Mouse (Mus musculus): ENCODE results near the gene Arhgef10l. TPM values are rescaled to one million over a fixed set of nuclear protein-coding genes. Genes with fewer than 3 reads are reported as not detected.

Gene Arhgef10l
- polyA plus RNA-seq, 1 experiment = 85.4 TPM

- TF ChIP-seq POLR2A (IDR thresholded peaks at IDR 0.05; ENCODE audit: borderline replicate concordance, low read depth, low read length) (no peak), CTCF (IDR thresholded peaks at IDR 0.05; ENCODE audit: low read depth, low read length) (peak; percentile 64)
- Histone ChIP-seq H3K4me3 (ENCODE audit: insufficient read depth, low read length) (no peak overlapping the region), H3K27ac (ENCODE audit: insufficient read depth, low read depth, low read length) (no peak overlapping the region), H3K4me1 (ENCODE audit: control insufficient read depth, insufficient read depth, low read length) (no peaks in the 10 kb centered on the region)
Measured at GRCm38 (mm10) chr4:140547488-140547887, 118.3 kb downstream of the Arhgef10l start.

GRCm38 (mm10) chr4:140539125-140539524 is 126.7 kb downstream of the Arhgef10l start:
- peak; percentile 83 for TF ChIP-seq CTCF (IDR thresholded peaks at IDR 0.05; ENCODE audit: low read depth, low read length)
- no peak for TF ChIP-seq POLR2A (IDR thresholded peaks at IDR 0.05; ENCODE audit: borderline replicate concordance, low read depth, low read length)
- H3K27ac ChIP-seq (ENCODE audit: insufficient read depth, low read depth, low read length) = no peak overlapping the region

DNA sequence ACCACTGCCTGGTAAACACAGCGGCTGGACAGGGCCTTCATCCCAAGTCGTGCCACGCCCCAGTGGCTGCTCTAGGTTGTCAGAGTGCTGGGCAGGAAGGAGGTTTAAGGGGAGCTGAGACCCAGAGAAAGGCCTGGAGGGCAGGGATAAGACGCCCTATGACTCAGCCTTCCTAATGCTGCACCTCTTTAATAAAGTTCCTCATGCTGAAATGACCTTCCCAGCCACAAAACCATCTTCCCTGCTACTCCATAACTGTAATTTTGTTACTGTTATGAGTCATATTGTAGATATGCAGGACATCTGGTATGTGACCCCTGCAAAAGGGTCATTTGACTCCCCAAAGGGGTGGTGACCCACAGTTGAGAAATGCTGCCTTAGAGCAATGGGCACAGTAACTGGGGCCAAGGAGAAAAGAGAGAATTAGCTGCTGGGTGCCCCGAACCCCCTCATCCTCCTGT is 128.2 kb downstream of the Arhgef10l start:
- H3K4me1 ChIP-seq (ENCODE audit: control insufficient read depth, insufficient read depth, low read length) = peaks cover 11% of the 10 kb centered on the region; the same call in 1 of the 2 replicates
- no peak for TF ChIP-seq CTCF (IDR thresholded peaks at IDR 0.05; ENCODE audit: low read depth, low read length)
- no peak for TF ChIP-seq POLR2A (IDR thresholded peaks at IDR 0.05; ENCODE audit: borderline replicate concordance, low read depth, low read length)
- no peak overlapping the region for H3K4me3 ChIP-seq (ENCODE audit: insufficient read depth, low read length)
- H3K27ac ChIP-seq (ENCODE audit: insufficient read depth, low read depth, low read length) = 0 out of 2 replicates have a peak overlapping the region, but pooled peaks have one; percentile 15

More at GRCm38 (mm10) chr4:140539125-140539524, 126.7 kb downstream of the Arhgef10l start:
- peaks cover 9% of the 10 kb centered on the region; the same call in 1 of the 2 replicates for H3K4me1 ChIP-seq (ENCODE audit: control insufficient read depth, insufficient read depth, low read length)
- no peak overlapping the region for H3K4me3 ChIP-seq (ENCODE audit: insufficient read depth, low read length)

DNA sequence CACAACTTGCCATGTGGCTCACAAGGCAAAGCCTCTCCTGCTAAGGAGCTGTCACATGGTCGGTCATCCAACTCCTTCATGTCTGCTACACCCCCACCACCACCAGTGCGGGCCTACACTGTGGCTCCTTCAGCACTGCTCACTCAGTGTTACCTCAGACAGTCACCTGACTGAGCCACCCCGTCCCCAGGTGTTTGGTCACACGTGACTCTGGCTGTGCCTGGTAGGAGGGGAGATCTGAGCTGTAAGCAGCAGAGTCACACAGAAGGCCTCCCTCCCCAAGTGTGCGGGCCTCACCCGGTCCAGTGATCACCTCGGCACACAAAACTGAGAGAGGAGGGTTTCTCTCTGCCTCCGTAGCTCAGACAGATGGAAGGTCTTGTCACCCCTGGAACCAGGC is 130.5 kb downstream of the Arhgef10l start:
- Histone ChIP-seq H3K4me1 (ENCODE audit: control insufficient read depth, insufficient read depth, low read length) (peaks cover 27% of the 10 kb centered on the region), H3K4me3 (ENCODE audit: insufficient read depth, low read length) (no peak overlapping the region), H3K27ac (ENCODE audit: insufficient read depth, low read depth, low read length) (no peak overlapping the region)
- TF ChIP-seq POLR2A (IDR thresholded peaks at IDR 0.05; ENCODE audit: borderline replicate concordance, low read depth, low read length) (no peak), CTCF (IDR thresholded peaks at IDR 0.05; ENCODE audit: low read depth, low read length) (no peak)

DNA sequence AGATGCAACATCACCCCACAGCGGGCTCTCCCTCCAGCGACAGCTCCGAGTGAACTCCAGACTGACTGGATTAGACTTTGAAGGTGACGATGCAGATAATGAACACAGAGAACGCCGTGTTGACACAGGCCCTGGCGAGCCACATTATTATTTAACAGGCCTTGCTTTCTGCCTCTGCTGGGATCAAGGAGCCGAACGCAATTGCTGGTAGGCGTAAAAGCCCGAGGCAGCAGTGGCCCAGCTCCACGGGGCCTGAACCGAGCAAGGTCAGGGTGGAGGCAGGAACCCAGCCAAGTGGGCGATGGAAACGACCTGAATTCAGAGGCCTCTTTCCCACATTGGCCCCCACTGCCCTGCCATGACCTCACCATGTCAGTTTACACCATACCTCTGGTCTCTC is 133.5 kb downstream of the Arhgef10l start:
- no peak overlapping the region for H3K27ac ChIP-seq (ENCODE audit: insufficient read depth, low read depth, low read length)
- peaks cover 21% of the 10 kb centered on the region for H3K4me1 ChIP-seq (ENCODE audit: control insufficient read depth, insufficient read depth, low read length)
- TF ChIP-seq CTCF (IDR thresholded peaks at IDR 0.05; ENCODE audit: low read depth, low read length) (no peak), POLR2A (IDR thresholded peaks at IDR 0.05; ENCODE audit: borderline replicate concordance, low read depth, low read length) (no peak)
- H3K4me3 ChIP-seq (ENCODE audit: insufficient read depth, low read length) = no peak overlapping the region

DNA sequence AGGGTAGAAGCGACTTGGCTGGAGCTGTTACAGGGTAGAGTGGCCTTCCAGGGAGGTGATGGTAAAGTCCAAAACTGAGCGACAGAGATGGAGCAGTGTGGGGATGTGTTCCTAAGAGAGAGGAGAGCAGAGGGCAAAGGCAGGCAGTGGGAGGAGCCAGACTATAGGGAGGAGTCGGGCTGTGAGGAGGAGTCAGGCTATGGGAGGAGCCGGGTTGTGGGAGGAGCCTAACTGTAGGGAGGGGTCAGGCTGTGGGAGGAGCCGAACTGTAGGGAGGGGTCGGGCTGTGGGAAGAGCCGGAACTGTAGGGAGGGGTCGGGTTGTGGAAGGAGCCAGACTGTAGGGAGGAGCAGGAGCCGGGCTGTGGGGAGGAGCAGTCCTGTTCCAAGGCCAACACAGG is 134.8 kb downstream of the Arhgef10l start:
- TF ChIP-seq CTCF (IDR thresholded peaks at IDR 0.05; ENCODE audit: low read depth, low read length) (no peak), POLR2A (IDR thresholded peaks at IDR 0.05; ENCODE audit: borderline replicate concordance, low read depth, low read length) (no peak)
- H3K27ac ChIP-seq (ENCODE audit: insufficient read depth, low read depth, low read length) = peak overlapping the region; percentile 65
- no peak overlapping the region for H3K4me3 ChIP-seq (ENCODE audit: insufficient read depth, low read length)
- H3K4me1 ChIP-seq (ENCODE audit: control insufficient read depth, insufficient read depth, low read length) = peaks cover 18% of the 10 kb centered on the region

- Histone ChIP-seq H3K27ac (ENCODE audit: insufficient read depth, low read depth, low read length) (no peak overlapping the region), H3K4me3 (ENCODE audit: insufficient read depth, low read length) (no peak overlapping the region), H3K4me1 (ENCODE audit: control insufficient read depth, insufficient read depth, low read length) (peaks cover 18% of the 10 kb centered on the region)
- TF ChIP-seq POLR2A (IDR thresholded peaks at IDR 0.05; ENCODE audit: borderline replicate concordance, low read depth, low read length) = no peak
Measured at GRCm38 (mm10) chr4:140529735-140530134, 136.1 kb downstream of the Arhgef10l start.

DNA sequence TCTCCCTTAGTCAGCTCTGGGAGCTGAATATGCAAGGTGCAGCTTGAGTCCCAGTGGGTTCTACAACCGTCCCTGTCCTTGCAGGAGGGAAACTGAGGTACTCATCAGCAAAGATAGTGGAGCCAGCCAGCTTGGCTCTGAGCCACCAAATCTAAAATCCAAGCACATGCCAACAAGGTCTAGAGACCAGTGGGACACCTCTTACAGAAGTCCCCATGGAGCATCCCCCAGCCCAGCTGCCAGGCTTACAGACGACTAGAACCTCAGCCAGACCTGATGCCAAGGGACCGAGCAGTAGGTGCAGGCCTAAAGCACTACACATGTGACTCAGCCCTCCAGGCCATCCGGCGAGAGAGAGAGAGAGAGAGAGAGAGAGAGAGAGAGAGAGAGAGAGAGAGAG is 137.4 kb downstream of the Arhgef10l start:
- Histone ChIP-seq H3K4me1 (ENCODE audit: control insufficient read depth, insufficient read depth, low read length) (peaks cover 18% of the 10 kb centered on the region), H3K4me3 (ENCODE audit: insufficient read depth, low read length) (no peak overlapping the region), H3K27ac (ENCODE audit: insufficient read depth, low read depth, low read length) (no peak overlapping the region)
- no peak for TF ChIP-seq POLR2A (IDR thresholded peaks at IDR 0.05; ENCODE audit: borderline replicate concordance, low read depth, low read length)
- no peak for TF ChIP-seq CTCF (IDR thresholded peaks at IDR 0.05; ENCODE audit: low read depth, low read length)

- Histone ChIP-seq H3K4me1 (ENCODE audit: control insufficient read depth, insufficient read depth, low read length) (peaks cover 4% of the 10 kb centered on the region), H3K4me3 (ENCODE audit: insufficient read depth, low read length) (no peak overlapping the region), H3K27ac (ENCODE audit: insufficient read depth, low read depth, low read length) (no peak overlapping the region)
- no peak for TF ChIP-seq CTCF (IDR thresholded peaks at IDR 0.05; ENCODE audit: low read depth, low read length)
Measured at GRCm38 (mm10) chr4:140525674-140526177, 140.1 kb downstream of the Arhgef10l start.

GRCm38 (mm10) chr4:140524927-140525326 is 140.9 kb downstream of the Arhgef10l start:
- H3K4me3 ChIP-seq (ENCODE audit: insufficient read depth, low read length) = no peak overlapping the region
- TF ChIP-seq POLR2A (IDR thresholded peaks at IDR 0.05; ENCODE audit: borderline replicate concordance, low read depth, low read length) (no peak), CTCF (IDR thresholded peaks at IDR 0.05; ENCODE audit: low read depth, low read length) (no peak)

GRCm38 (mm10) chr4:140522873-140523272 is 142.9 kb downstream of the Arhgef10l start:
- H3K4me3 ChIP-seq (ENCODE audit: insufficient read depth, low read length) = no peak overlapping the region
- H3K27ac ChIP-seq (ENCODE audit: insufficient read depth, low read depth, low read length) = no peak overlapping the region
- H3K4me1 ChIP-seq (ENCODE audit: control insufficient read depth, insufficient read depth, low read length) = no peaks in the 10 kb centered on the region
- TF ChIP-seq CTCF (IDR thresholded peaks at IDR 0.05; ENCODE audit: low read depth, low read length) (no peak), POLR2A (IDR thresholded peaks at IDR 0.05; ENCODE audit: borderline replicate concordance, low read depth, low read length) (no peak)

More at GRCm38 (mm10) chr4:140524927-140525326, 140.9 kb downstream of the Arhgef10l start:
- Histone ChIP-seq H3K27ac (ENCODE audit: insufficient read depth, low read depth, low read length) (no peak overlapping the region), H3K4me1 (ENCODE audit: control insufficient read depth, insufficient read depth, low read length) (no peaks in the 10 kb centered on the region)
